Comparison of ENCODE assay signal across 8 mouse cellular contexts in the genomic region with DNA sequence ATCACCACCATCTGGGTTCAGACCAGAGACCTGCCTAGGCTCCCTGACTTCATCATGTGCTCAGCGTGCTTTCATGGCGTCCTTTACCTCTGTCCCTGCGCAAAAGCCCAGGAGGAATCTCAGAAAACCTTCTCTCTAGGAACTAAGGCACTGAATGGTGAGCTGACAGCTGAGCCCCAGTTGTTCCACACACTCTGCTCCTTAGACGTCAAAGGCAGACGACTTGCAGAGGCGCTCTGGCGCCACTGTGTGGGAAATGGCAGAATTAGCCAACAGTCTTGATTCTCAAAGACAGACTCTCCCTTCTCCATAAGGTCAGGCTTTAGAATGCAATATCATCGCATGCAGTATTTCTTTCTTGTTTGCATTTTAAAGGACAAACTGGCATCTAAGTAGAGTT. TPM values are rescaled to one million over a fixed set of nuclear protein-coding genes. Genes with fewer than 3 reads are reported as not detected.
A peak's percentile ranks its signal among the peaks of the same experiment; 100 is the strongest.
DNase-seq lines count a peak whose midpoint lies in the region; ATAC-seq and TF ChIP-seq lines count a peak whose summit lies in the region.

No protein-coding gene starts in this region.

- H3K4me3 ChIP-seq in heart, embryonic 10.5 days = no peak overlapping the region
- no peak overlapping the region for H3K4me3 ChIP-seq in heart, embryonic 11.5 days (ENCODE audit: low read depth, low read length)
- H3K4me3 ChIP-seq in kidney, embryonic 14.5 days (ENCODE audit: low read length) = no peak overlapping the region
- H3K4me3 ChIP-seq in liver, embryonic 11.5 days (ENCODE audit: low read depth, low read length) = no peak overlapping the region
- H3K4me3 ChIP-seq in stomach, postnatal 0 days (ENCODE audit: low read depth, low read length) = no peak overlapping the region

- peak; percentile 94 for TF ChIP-seq CTCF in stomach, postnatal 0 days (IDR thresholded peaks at IDR 0.05; ENCODE audit: low read depth)

- no peak overlapping the region for H3K4me2 ChIP-seq in heart, embryonic 11.5 days
- no peak overlapping the region for H3K4me2 ChIP-seq in kidney, embryonic 14.5 days (replicated peaks; ENCODE audit: low read depth, low read length)
- H3K4me2 ChIP-seq in liver, embryonic 11.5 days = no peak overlapping the region
- no peak overlapping the region for H3K4me2 ChIP-seq in stomach, postnatal 0 days (replicated peaks; ENCODE audit: low read depth)

- H3K9ac ChIP-seq in heart, embryonic 11.5 days (ENCODE audit: low read depth, low read length) = no peak overlapping the region
- H3K9ac ChIP-seq in kidney, embryonic 14.5 days (ENCODE audit: low read depth, low read length) = no peak overlapping the region
- no peak overlapping the region for H3K9ac ChIP-seq in liver, embryonic 11.5 days (ENCODE audit: low read depth, low read length)
- no peak overlapping the region for H3K9ac ChIP-seq in stomach, postnatal 0 days (ENCODE audit: low read length)

- peaks cover 5% of the 10 kb centered on the region; the same call in 1 of the 2 replicates for H3K4me1 ChIP-seq in heart, embryonic 10.5 days
- no peaks in the 10 kb centered on the region for H3K4me1 ChIP-seq in heart, embryonic 11.5 days (ENCODE audit: control insufficient read depth, insufficient read depth, low read length)
- H3K4me1 ChIP-seq in kidney, embryonic 14.5 days (ENCODE audit: control insufficient read depth, insufficient read depth, low read length) = no peaks in the 10 kb centered on the region
- H3K4me1 ChIP-seq in liver, embryonic 11.5 days (replicated peaks; ENCODE audit: control insufficient read depth, insufficient read depth, low read length) = no peaks in the 10 kb centered on the region
- H3K4me1 ChIP-seq in stomach, postnatal 0 days (replicated peaks; ENCODE audit: control insufficient read depth, insufficient read depth) = no peaks in the 10 kb centered on the region

- peaks cover 13% of the 10 kb centered on the region for H3K36me3 ChIP-seq in heart, embryonic 10.5 days
- H3K36me3 ChIP-seq in heart, embryonic 11.5 days (ENCODE audit: control insufficient read depth, insufficient read depth, low read length) = peaks cover 5% of the 10 kb centered on the region
- peaks cover 9% of the 10 kb centered on the region; the same call in 1 of the 2 replicates for H3K36me3 ChIP-seq in kidney, embryonic 14.5 days (ENCODE audit: control insufficient read depth, insufficient read depth, low read length)
- no peaks in the 10 kb centered on the region; the same call in 1 of the 2 replicates for H3K36me3 ChIP-seq in liver, embryonic 11.5 days (ENCODE audit: control insufficient read depth, insufficient read depth, low read length)
- H3K36me3 ChIP-seq in stomach, postnatal 0 days (ENCODE audit: control insufficient read depth, insufficient read depth, low read length) = no peaks in the 10 kb centered on the region

- peak; percentile 90 for DNase-seq in heart, embryonic 10.5 days (ENCODE audit: low spot score)
- peak; percentile 37 to 68 for DNase-seq in cerebellum, postnatal 25 days
- peak; percentile 54 for DNase-seq in gastrocnemius, postnatal 14 days
- DNase-seq in liver, embryonic 11.5 days (ENCODE audit: low spot score) = no peak
- DNase-seq in natural killer cell, adult 2 months (ENCODE audit: low spot score in 2 of 2) = peak; percentile 22 to 41
- peak; percentile 67 for DNase-seq in stomach, postnatal 0 days (ENCODE audit: low spot score)

- H3K27ac ChIP-seq in heart, embryonic 10.5 days = no peak overlapping the region
- H3K27ac ChIP-seq in heart, embryonic 11.5 days (ENCODE audit: low read depth, low read length) = no peak overlapping the region
- no peak overlapping the region for H3K27ac ChIP-seq in kidney, embryonic 14.5 days (ENCODE audit: low read depth, low read length)
- H3K27ac ChIP-seq in liver, embryonic 11.5 days (ENCODE audit: low read depth, low read length) = no peak overlapping the region
- H3K27ac ChIP-seq in stomach, postnatal 0 days (replicated peaks) = no peak overlapping the region

- 16% methylated on average over 8 of the region's 8 CpGs for WGBS in heart, embryonic 10.5 days
- 17% methylated on average over 8 of the region's 8 CpGs for WGBS in heart, embryonic 11.5 days (ENCODE audit: insufficient replicate concordance)
- WGBS in kidney, embryonic 14.5 days = 20% methylated on average over 8 of the region's 8 CpGs
- WGBS in liver, embryonic 11.5 days = 17% methylated on average over 8 of the region's 8 CpGs
- 19% methylated on average over 8 of the region's 8 CpGs for WGBS in stomach, postnatal 0 days

- H3K9me3 ChIP-seq in heart, embryonic 10.5 days = no peaks in the 10 kb centered on the region
- no peaks in the 10 kb centered on the region for H3K9me3 ChIP-seq in heart, embryonic 11.5 days (replicated peaks; ENCODE audit: control insufficient read depth, low read length)
- H3K9me3 ChIP-seq in kidney, embryonic 14.5 days (ENCODE audit: control insufficient read depth, low read length) = no peaks in the 10 kb centered on the region
- no peaks in the 10 kb centered on the region for H3K9me3 ChIP-seq in liver, embryonic 11.5 days (ENCODE audit: control insufficient read depth, low read length)
- H3K9me3 ChIP-seq in stomach, postnatal 0 days (ENCODE audit: control insufficient read depth, low read length) = no peaks in the 10 kb centered on the region

- intact Hi-C loops in gastrocnemius, postnatal 14 days (cut with DNase I; ENCODE audit: low total_unique reads) = loop anchor here (5.0 to 10.0 kb wide), 2 partner anchors 37 to 200 kb away; no protein-coding TSS in a partner anchor

- peaks cover under 1% of the 10 kb centered on the region; the same call in 1 of the 2 replicates for H3K27me3 ChIP-seq in heart, embryonic 10.5 days (ENCODE audit: insufficient read depth, poor library complexity, severe bottlenecking)
- H3K27me3 ChIP-seq in heart, embryonic 11.5 days (ENCODE audit: control insufficient read depth, insufficient read depth, low read length) = no peaks in the 10 kb centered on the region
- no peaks in the 10 kb centered on the region for H3K27me3 ChIP-seq in kidney, embryonic 14.5 days (ENCODE audit: control insufficient read depth, insufficient read depth, low read length)
- H3K27me3 ChIP-seq in liver, embryonic 11.5 days (replicated peaks; ENCODE audit: control insufficient read depth, insufficient read depth, low read length) = no peaks in the 10 kb centered on the region
- no peaks in the 10 kb centered on the region for H3K27me3 ChIP-seq in stomach, postnatal 0 days (ENCODE audit: control insufficient read depth, insufficient read depth, low read length)

- ATAC-seq in heart, embryonic 11.5 days (replicated peaks; ENCODE audit: insufficient number of reproducible peaks, low FRiP score, low TSS enrichment) = no peak
- ATAC-seq in kidney, embryonic 14.5 days (ENCODE audit: low FRiP score, low TSS enrichment) = peak; percentile 44; the same call in 1 of the 2 replicates
- peak; percentile 72 for ATAC-seq in liver, embryonic 11.5 days (replicated peaks; ENCODE audit: low FRiP score)
- peak; percentile 55; the same call in 1 of the 2 replicates for ATAC-seq in stomach, postnatal 0 days (ENCODE audit: low FRiP score, low TSS enrichment)

- no peak for TF ChIP-seq EP300 in stomach, postnatal 0 days (optimal IDR thresholded peaks at IDR 0.05)

RNA-seq across cellular contexts. Expression of gene Svbp, which starts 9.6 kb away (rescaled TPM):
- 126 and 154 TPM in 2 replicates for polyA plus RNA-seq in heart, embryonic 10.5 days (2016; fragmentation: Nextera tagmentation; extraction: Ambion mirVana)
- polyA plus RNA-seq in heart, embryonic 11.5 days (2014; fragmentation: Nextera tagmentation; extraction: Ambion mirVana) = 138 and 143 TPM in 2 replicates
- total RNA-seq in gastrocnemius, postnatal 14 days (2021) = 10 to 100 TPM; 24.7 to 26.0 TPM
- polyA plus RNA-seq in kidney, embryonic 14.5 days (2014; fragmentation: Nextera tagmentation; extraction: Ambion mirVana) = 131 and 180 TPM in 2 replicates
- polyA plus RNA-seq in liver, embryonic 11.5 days (2014; fragmentation: Nextera tagmentation; extraction: Ambion mirVana) = 169 and 174 TPM in 2 replicates
- polyA plus RNA-seq in stomach, postnatal 0 days (2015; fragmentation: Nextera tagmentation; extraction: Ambion mirVana) = 99.7 and 100 TPM in 2 replicates

RNA-seq across cellular contexts. Expression of gene Tmem269, which starts 13.3 kb away (rescaled TPM):
- polyA plus RNA-seq in heart, embryonic 10.5 days (2016; fragmentation: Nextera tagmentation; extraction: Ambion mirVana) = not detected in 2 replicates
- not detected in 2 replicates for polyA plus RNA-seq in heart, embryonic 11.5 days (2014; fragmentation: Nextera tagmentation; extraction: Ambion mirVana)
- total RNA-seq in gastrocnemius, postnatal 14 days (2021) = not detected
- 0.16 TPM in 1 of 2 replicates, not detected in the other for polyA plus RNA-seq in kidney, embryonic 14.5 days (2014; fragmentation: Nextera tagmentation; extraction: Ambion mirVana)
- polyA plus RNA-seq in liver, embryonic 11.5 days (2014; fragmentation: Nextera tagmentation; extraction: Ambion mirVana) = not detected in 2 replicates
- 0.07 and 0.10 TPM in 2 replicates for polyA plus RNA-seq in stomach, postnatal 0 days (2015; fragmentation: Nextera tagmentation; extraction: Ambion mirVana)

RNA-seq across cellular contexts. Expression of gene Ermap, which starts 14.9 kb away (rescaled TPM):
- polyA plus RNA-seq in heart, embryonic 10.5 days (2016; fragmentation: Nextera tagmentation; extraction: Ambion mirVana) = 26.6 and 31.9 TPM in 2 replicates
- 34.7 and 58.1 TPM in 2 replicates for polyA plus RNA-seq in heart, embryonic 11.5 days (2014; fragmentation: Nextera tagmentation; extraction: Ambion mirVana)
- under 1 TPM in 1 of 2 experiments, not detected in 1; 0.13 TPM for total RNA-seq in gastrocnemius, postnatal 14 days (2021)
- polyA plus RNA-seq in kidney, embryonic 14.5 days (2014; fragmentation: Nextera tagmentation; extraction: Ambion mirVana) = 0.49 and 1.3 TPM in 2 replicates
- 263 and 274 TPM in 2 replicates for polyA plus RNA-seq in liver, embryonic 11.5 days (2014; fragmentation: Nextera tagmentation; extraction: Ambion mirVana)
- 0.40 and 0.42 TPM in 2 replicates for polyA plus RNA-seq in stomach, postnatal 0 days (2015; fragmentation: Nextera tagmentation; extraction: Ambion mirVana)

RNA-seq across cellular contexts. Expression of gene AU022252, which starts 27.8 kb away (rescaled TPM):
- polyA plus RNA-seq in heart, embryonic 10.5 days (2016; fragmentation: Nextera tagmentation; extraction: Ambion mirVana) = 35.8 and 44.0 TPM in 2 replicates
- 33.2 and 34.7 TPM in 2 replicates for polyA plus RNA-seq in heart, embryonic 11.5 days (2014; fragmentation: Nextera tagmentation; extraction: Ambion mirVana)
- 10 to 100 TPM; 17.8 to 20.7 TPM for total RNA-seq in gastrocnemius, postnatal 14 days (2021)
- polyA plus RNA-seq in kidney, embryonic 14.5 days (2014; fragmentation: Nextera tagmentation; extraction: Ambion mirVana) = 33.6 and 37.6 TPM in 2 replicates
- 30.7 and 33.3 TPM in 2 replicates for polyA plus RNA-seq in liver, embryonic 11.5 days (2014; fragmentation: Nextera tagmentation; extraction: Ambion mirVana)
- 15.6 and 16.9 TPM in 2 replicates for polyA plus RNA-seq in stomach, postnatal 0 days (2015; fragmentation: Nextera tagmentation; extraction: Ambion mirVana)

RNA-seq across cellular contexts. Expression of gene P3h1, which starts 28.0 kb away (rescaled TPM):
- polyA plus RNA-seq in heart, embryonic 10.5 days (2016; fragmentation: Nextera tagmentation; extraction: Ambion mirVana) = 29.1 and 29.6 TPM in 2 replicates
- polyA plus RNA-seq in heart, embryonic 11.5 days (2014; fragmentation: Nextera tagmentation; extraction: Ambion mirVana) = 32.1 and 33.9 TPM in 2 replicates
- 10 to 100 TPM; 17.4 to 18.2 TPM for total RNA-seq in gastrocnemius, postnatal 14 days (2021)
- polyA plus RNA-seq in kidney, embryonic 14.5 days (2014; fragmentation: Nextera tagmentation; extraction: Ambion mirVana) = 28.9 and 34.4 TPM in 2 replicates
- 20.8 and 21.6 TPM in 2 replicates for polyA plus RNA-seq in liver, embryonic 11.5 days (2014; fragmentation: Nextera tagmentation; extraction: Ambion mirVana)
- polyA plus RNA-seq in stomach, postnatal 0 days (2015; fragmentation: Nextera tagmentation; extraction: Ambion mirVana) = 17.0 and 19.7 TPM in 2 replicates

Comparison
In these comparisons a context has a peak if more than half of its experiments do, and no peak if none do; other contexts are left out.
1. RNA of gene Ermap, which starts 14.9 kb away (polyA plus RNA-seq): 263 to 274 TPM in liver, embryonic 11.5 days, 34.7 to 58.1 TPM in heart, embryonic 11.5 days and 26.6 to 31.9 TPM in heart, embryonic 10.5 days; 0.49 to 1.3 TPM in kidney, embryonic 14.5 days and 0.40 to 0.42 TPM in stomach, postnatal 0 days; every median in the first group is over 10 times any median in the second.